Mouse (Mus musculus) liver, postnatal 0 days (tissue): ENCODE results near the gene Sycp2l. TPM values are rescaled to one million over a fixed set of nuclear protein-coding genes. Genes with fewer than 3 reads are reported as not detected.

Source experiments
- ATAC-seq: fragments of 200-750 bp; cut with Nextera tagmentation; 2 replicates; pipeline ENCODE4 v1.8.0; 2017; ENCODE audit warnings: mild to moderate bottlenecking, moderate library complexity
- DNase-seq: peaks from one replicate; pipeline ENCODE4 v3.0.0-alpha.2; 2016
- H3K27ac ChIP-seq: fragments of 300-500 bp; sonication (generic); 2 replicates; pipeline ENCODE4 v1.5.1; 2014; ENCODE audit warnings: antibody characterized with exemption, moderate library complexity, mild to moderate bottlenecking, low read depth
- H3K27me3 ChIP-seq: fragments of 300-500 bp; sonication (generic); 2 replicates; pipeline ENCODE4 v1.6.1; 2014; ENCODE audit warnings: low read length, control low read depth, mixed read lengths; ENCODE audit not compliant: insufficient read depth
- H3K36me3 ChIP-seq: fragments of 300-500 bp; sonication (generic); replicated peaks from 2 replicates; pipeline ENCODE4 v1.6.1; 2014; ENCODE audit warnings: mild to moderate bottlenecking, control low read depth, low read length, moderate library complexity, mixed read lengths; ENCODE audit not compliant: insufficient read depth
- H3K4me1 ChIP-seq: fragments of 300-500 bp; sonication (generic); 2 replicates; pipeline ENCODE4 v1.6.1; 2014; ENCODE audit warnings: antibody characterized with exemption, mild to moderate bottlenecking, control low read depth; ENCODE audit not compliant: insufficient read depth
- H3K4me2 ChIP-seq: fragments of 300-500 bp; sonication (generic); 2 replicates; pipeline ENCODE4 v1.6.1; 2014; ENCODE audit warnings: low read depth, mild to moderate bottlenecking, low read length, moderate library complexity, mixed read lengths
- H3K4me3 ChIP-seq: fragments of 300-500 bp; sonication (generic); 2 replicates; pipeline ENCODE4 v1.5.1; 2014; ENCODE audit warnings: low read depth, low read length
- H3K9ac ChIP-seq: fragments of 300-500 bp; sonication (generic); replicated peaks from 2 replicates; pipeline ENCODE4 v1.6.1; 2014; ENCODE audit warnings: mild to moderate bottlenecking, moderate library complexity
- H3K9me3 ChIP-seq: fragments of 300-500 bp; sonication (generic); 2 replicates; pipeline ENCODE4 v1.6.1; 2016; ENCODE audit warnings: mild to moderate bottlenecking, control low read depth, low read length, mixed read lengths
- CTCF ChIP-seq: sonication (generic); IDR thresholded peaks from 2 replicates; pipeline ENCODE4 v1.5.1; 2016; ENCODE audit warnings: antibody characterized with exemption, low read depth
- EP300 ChIP-seq: IDR thresholded peaks from 2 replicates; pipeline ENCODE4 v1.6.1; 2016; ENCODE audit warnings: antibody characterized with exemption, low read depth, mild to moderate bottlenecking
- WGBS: fragments of 180-500 bp; shearing (Covaris S2); extraction: QIAGEN DNeasy Blood & Tissue Kit; methylation state at CpG from one replicate; pipeline ENCODE4 v1.1.7; 2014; ENCODE audit not compliant: insufficient replicate concordance; 5-methylcytosine and 5-hydroxymethylcytosine counted together
- polyA plus RNA-seq: library from polyadenylated mRNA; unstranded; fragments of >200 nt; fragmentation: Nextera tagmentation; extraction: Ambion mirVana; gene quantifications from 2 replicates; pipeline ENCODE4 v1.2.1, GENCODE M21; 2015

Gene Sycp2l
- polyA plus RNA-seq, 1 experiment from 2014 or later: not detected

DNA sequence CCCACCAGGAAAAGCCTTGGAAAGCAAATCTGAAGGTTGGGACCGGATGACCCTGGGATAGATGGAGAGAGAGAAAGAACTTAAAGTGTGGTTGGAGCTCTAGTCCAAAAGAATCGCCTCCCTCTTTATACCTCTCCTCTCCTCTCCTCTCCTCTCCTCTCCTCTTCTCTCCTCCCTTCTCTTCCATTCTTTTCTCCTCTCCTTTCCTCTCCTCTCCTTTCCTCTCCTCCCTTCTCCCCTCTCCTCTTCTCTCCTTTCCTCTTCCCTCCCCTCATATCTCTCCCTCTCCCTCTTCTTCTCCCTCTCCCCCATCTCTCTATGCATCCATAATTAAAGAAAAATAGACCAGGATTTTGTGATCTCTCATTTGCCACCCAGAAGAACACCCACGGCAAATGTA, 3.2 kb upstream of the Sycp2l start, which contains the start of gene Gcm2:
Gene Gcm2, minus strand, starts transcription at position 101 of the 400 bp plus-strand sequence.
- TF ChIP-seq CTCF: no peak
- TF ChIP-seq EP300: no peak
- H3K4me3 ChIP-seq: no peak within 1 kb of the TSS
- no peaks in the 10 kb centered on the region for H3K4me1 ChIP-seq
- H3K9me3 ChIP-seq: no peaks in the 10 kb centered on the region
- no peak for ATAC-seq
- H3K36me3 ChIP-seq: no peaks in the 10 kb centered on the region
- no peak within 1 kb of the TSS for H3K9ac ChIP-seq
- H3K27me3 ChIP-seq: 0 out of 2 replicates have a peak, but pooled peaks cover 5% of the 10 kb centered on the region
- no peak within 1 kb of the TSS for H3K4me2 ChIP-seq
- no peak for DNase-seq
- H3K27ac ChIP-seq: no peak within 1 kb of the TSS
- WGBS: 66% methylated on average over 3 of the region's 3 CpGs

DNA sequence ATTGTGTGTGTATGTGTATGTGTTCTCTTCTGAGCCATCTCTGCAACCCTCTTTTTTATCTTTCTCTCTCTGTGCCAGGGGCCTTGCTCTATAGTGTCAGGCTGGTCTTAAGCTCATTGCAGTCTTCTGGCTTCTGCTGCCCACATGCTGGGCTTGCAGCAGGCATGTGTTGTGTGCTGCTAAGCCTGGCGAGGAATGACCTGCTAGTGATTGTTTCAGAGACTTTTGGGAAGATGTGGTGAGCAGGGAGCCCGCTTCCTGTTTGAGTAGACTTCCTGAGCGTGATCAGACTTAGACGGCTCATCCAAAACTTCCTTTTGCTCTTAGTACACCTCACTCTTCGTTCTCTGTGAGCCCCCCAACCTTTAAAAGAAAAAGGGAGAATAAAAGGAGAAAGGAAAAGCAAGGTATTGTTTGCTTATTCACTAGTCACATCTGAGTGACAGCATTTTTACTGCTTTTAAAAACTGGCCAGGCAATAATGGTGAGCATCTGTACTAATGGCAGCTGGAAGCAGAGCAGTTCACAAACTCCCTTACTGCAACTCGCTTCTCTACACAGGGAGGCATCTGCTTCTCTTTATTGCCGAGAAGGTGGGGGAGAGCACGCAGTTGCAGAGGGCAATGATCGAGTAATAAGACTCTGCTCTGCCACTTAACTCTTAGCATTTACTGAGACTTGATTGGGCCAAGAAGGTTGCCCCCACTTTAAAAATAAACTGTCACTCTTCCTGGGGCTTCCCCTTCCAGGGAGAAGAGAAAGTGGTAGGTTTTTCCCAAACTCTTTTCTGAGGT, 5.2 kb downstream of the Sycp2l start:
- DNase-seq: no peak
- WGBS: 26% methylated on average over 9 of the region's 9 CpGs
- no peak for ATAC-seq

DNA sequence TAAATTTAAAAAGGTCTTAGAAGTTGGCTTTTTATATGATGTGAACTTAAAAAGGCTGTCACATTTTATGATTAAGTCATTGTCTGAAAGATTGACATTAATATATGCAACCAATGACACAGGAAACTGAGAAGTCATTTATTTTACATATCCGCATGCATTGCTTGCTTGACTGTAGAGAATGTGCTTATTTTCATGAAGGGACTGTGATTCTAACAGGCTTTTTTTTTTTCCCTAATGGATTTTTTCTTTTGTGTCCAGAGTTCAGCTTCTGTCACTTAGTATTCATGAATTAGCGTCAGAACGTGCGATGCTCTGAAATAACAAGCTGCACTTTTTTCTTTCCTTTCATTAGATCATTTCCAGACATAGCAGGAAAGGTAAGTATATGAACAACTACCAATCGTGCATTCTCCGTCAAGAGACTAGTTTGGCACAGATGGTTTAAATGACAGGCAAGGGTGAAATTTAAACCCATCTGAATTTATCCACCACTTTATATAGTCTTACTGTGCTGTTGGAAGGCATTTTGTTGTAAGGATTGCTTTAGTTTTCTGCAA, 9.6 kb downstream of the Sycp2l start:
- Histone ChIP-seq H3K27ac (no peak overlapping the region), H3K27me3 (no peaks in the 10 kb centered on the region), H3K36me3 (no peaks in the 10 kb centered on the region), H3K4me2 (no peak overlapping the region), H3K4me1 (no peaks in the 10 kb centered on the region), H3K4me3 (no peak overlapping the region), H3K9ac (no peak overlapping the region), H3K9me3 (no peaks in the 10 kb centered on the region)
- DNase-seq (no peak), ATAC-seq (no peak)
- 89% methylated on average over 6 of the region's 6 CpGs for WGBS
- TF ChIP-seq CTCF: no peak
- TF ChIP-seq EP300: no peak

More for the DNA sequence above, 5.2 kb downstream of the Sycp2l start:
- Histone ChIP-seq H3K9ac (no peak overlapping the region), H3K9me3 (no peaks in the 10 kb centered on the region), H3K27me3 (no peaks in the 10 kb centered on the region), H3K4me1 (no peaks in the 10 kb centered on the region), H3K4me3 (no peak overlapping the region), H3K27ac (no peak overlapping the region), H3K4me2 (no peak overlapping the region), H3K36me3 (no peaks in the 10 kb centered on the region)
- TF ChIP-seq CTCF (no peak), EP300 (no peak)

DNA sequence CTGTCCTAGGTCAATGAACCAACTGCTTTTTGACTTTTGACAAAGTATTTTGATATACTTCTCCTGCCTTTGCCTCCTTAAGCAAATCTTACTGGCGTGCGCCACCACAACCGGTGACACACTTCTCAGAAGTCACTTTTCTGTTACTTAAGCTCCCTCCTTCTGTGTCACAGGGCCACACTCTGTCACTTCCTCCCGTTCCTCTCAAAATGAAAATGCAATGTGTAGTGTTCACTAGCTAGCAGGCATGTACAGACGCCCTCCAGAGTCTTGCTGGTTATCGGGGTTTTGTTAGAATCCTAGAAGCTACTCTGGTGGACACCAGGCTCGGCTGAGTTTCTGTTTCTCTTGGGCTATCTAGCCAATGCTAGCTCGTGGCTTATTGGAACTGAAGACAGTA, 14.2 kb downstream of the Sycp2l start:
- no peaks in the 10 kb centered on the region for H3K27me3 ChIP-seq
- 58% methylated on average over 8 of the region's 8 CpGs for WGBS
- H3K4me1 ChIP-seq: no peaks in the 10 kb centered on the region
- no peak overlapping the region for H3K4me3 ChIP-seq
- ATAC-seq: no peak
- DNase-seq: no peak
- no peak overlapping the region for H3K4me2 ChIP-seq
- no peak for TF ChIP-seq EP300
- no peak for TF ChIP-seq CTCF
- H3K27ac ChIP-seq: no peak overlapping the region
- no peak overlapping the region for H3K9ac ChIP-seq
- no peaks in the 10 kb centered on the region for H3K9me3 ChIP-seq
- H3K36me3 ChIP-seq: no peaks in the 10 kb centered on the region

DNA sequence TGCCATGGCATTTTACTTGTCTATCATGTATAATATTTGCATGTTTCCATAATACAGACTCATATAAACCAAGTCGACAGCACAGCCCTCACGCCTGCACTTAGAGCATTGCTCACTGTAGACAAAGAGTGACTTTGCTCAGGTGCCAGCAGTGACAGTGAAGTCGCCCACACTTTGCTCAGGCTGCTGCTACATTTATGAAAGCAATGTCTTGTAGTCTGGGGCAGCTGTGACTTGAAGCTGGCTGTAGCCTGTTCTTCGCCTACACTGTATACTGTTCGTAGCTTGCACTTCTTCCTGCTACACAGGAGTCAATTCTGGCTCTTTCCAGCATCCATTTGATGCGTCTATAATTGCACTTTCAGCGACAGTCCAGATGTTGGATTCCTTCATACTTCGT, 15.0 kb downstream of the Sycp2l start:
- ATAC-seq: no peak
- WGBS: 82% methylated on average over 8 of the region's 8 CpGs

DNA sequence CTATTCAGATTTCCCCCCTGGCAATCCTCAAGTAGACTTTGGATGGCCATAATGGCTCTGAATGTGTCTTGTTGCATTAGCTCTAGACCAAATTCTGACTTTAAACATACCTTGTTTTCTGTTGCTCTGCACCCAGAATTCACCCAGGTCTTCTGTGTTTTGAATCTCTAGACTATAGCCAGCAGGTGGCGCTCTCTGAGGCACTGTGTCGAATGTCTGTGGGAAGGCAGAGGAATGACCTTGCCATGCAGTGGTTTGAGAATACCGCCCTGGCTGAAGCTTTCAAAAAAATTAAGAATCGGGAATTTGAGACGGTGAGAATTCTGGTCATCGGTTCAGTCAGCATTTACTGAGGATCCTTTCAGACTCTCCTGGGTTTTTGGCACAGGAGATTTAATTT, 20.8 kb downstream of the Sycp2l start:
- Histone ChIP-seq H3K36me3 (no peaks in the 10 kb centered on the region), H3K4me1 (no peaks in the 10 kb centered on the region), H3K4me3 (no peak overlapping the region), H3K9ac (no peak overlapping the region), H3K9me3 (no peaks in the 10 kb centered on the region), H3K27me3 (no peaks in the 10 kb centered on the region), H3K4me2 (no peak overlapping the region), H3K27ac (no peak overlapping the region)
- 5% methylated on average over 6 of the region's 6 CpGs for WGBS
- ATAC-seq: no peak
- peak; percentile 79 for DNase-seq
- TF ChIP-seq EP300 (no peak), CTCF (peak; percentile 90)

More for the DNA sequence above, 15.0 kb downstream of the Sycp2l start:
- H3K4me1 ChIP-seq: no peaks in the 10 kb centered on the region
- no peak overlapping the region for H3K9ac ChIP-seq
- no peak for DNase-seq
- H3K9me3 ChIP-seq: no peaks in the 10 kb centered on the region
- no peak overlapping the region for H3K4me2 ChIP-seq
- no peak overlapping the region for H3K4me3 ChIP-seq
- H3K36me3 ChIP-seq: no peaks in the 10 kb centered on the region
- H3K27me3 ChIP-seq: no peaks in the 10 kb centered on the region
- TF ChIP-seq EP300: no peak
- TF ChIP-seq CTCF: no peak
- H3K27ac ChIP-seq: no peak overlapping the region
